Mouse (Mus musculus): Measurements from ENCODE around the gene Zfp952. TPM values are rescaled to one million over a fixed set of nuclear protein-coding genes. Genes with fewer than 3 reads are reported as not detected.

The Zfp952 gene
- polyA plus RNA-seq, 1 experiment from 2014 or later = 25.0 TPM

GRCm38 (mm10) chr17:33032900-33033891, 40.3 kb downstream of the Zfp952 start, which contains the start of gene Zfp763:
Zfp763 (minus strand) TSS chr17:33033402.
- peak; percentile 99 for ATAC-seq (ENCODE audit: low read depth)
- Histone ChIP-seq H3K9ac (replicated peaks; ENCODE audit: low read depth, low read length) (peak within 1 kb of the TSS; percentile 89), H3K4me1 (ENCODE audit: control insufficient read depth, insufficient read depth, low read length) (no peaks in the 10 kb centered on the region), H3K27ac (ENCODE audit: low read depth, low read length) (peak within 1 kb of the TSS; percentile 89), H3K36me3 (ENCODE audit: control insufficient read depth, insufficient read depth, low read length) (no peaks in the 10 kb centered on the region), H3K27me3 (ENCODE audit: control insufficient read depth, insufficient read depth, low read length) (peaks cover 3% of the 10 kb centered on the region; the same call in 1 of the 2 replicates), H3K4me2 (ENCODE audit: low read depth, low read length) (peak within 1 kb of the TSS; percentile 64), H3K9me3 (ENCODE audit: control insufficient read depth, low read length) (no peaks in the 10 kb centered on the region), H3K4me3 (ENCODE audit: low read depth, low read length) (peak within 1 kb of the TSS; percentile 83)
- whole genome bisulfite sequencing = 4% methylated on average over 27 of the region's 27 CpGs

Other genes with a start within 250 kb of the Zfp952 start
- gene Zfp871, start 204.8 kb upstream of the Zfp952 start, polyA plus RNA-seq (2014; fragmentation: Nextera tagmentation; extraction: Ambion mirVana) = 80.4 and 82.9 TPM in 2 replicates
- gene Zfp811, start 183.2 kb upstream of the Zfp952 start, polyA plus RNA-seq (2014; fragmentation: Nextera tagmentation; extraction: Ambion mirVana) = 58.4 and 60.6 TPM in 2 replicates
- 23.1 and 24.6 TPM in 2 replicates for gene Zfp799, start 162.9 kb upstream of the Zfp952 start, polyA plus RNA-seq (2014; fragmentation: Nextera tagmentation; extraction: Ambion mirVana)
- gene Zfp870, start 101.5 kb upstream of the Zfp952 start, polyA plus RNA-seq (2014; fragmentation: Nextera tagmentation; extraction: Ambion mirVana) = 9.5 and 11.7 TPM in 2 replicates
- not detected in 2 replicates for gene Cyp4f14, start 75.8 kb upstream of the Zfp952 start, polyA plus RNA-seq (2014; fragmentation: Nextera tagmentation; extraction: Ambion mirVana)
- 6.9 and 9.4 TPM in 2 replicates for gene Cyp4f13, start 45.7 kb upstream of the Zfp952 start, polyA plus RNA-seq (2014; fragmentation: Nextera tagmentation; extraction: Ambion mirVana)
- 7.3 and 9.5 TPM in 2 replicates for gene Zfp472, start 27.3 kb upstream of the Zfp952 start, polyA plus RNA-seq (2014; fragmentation: Nextera tagmentation; extraction: Ambion mirVana)
- gene Zfp763, start 40.3 kb downstream of the Zfp952 start, polyA plus RNA-seq (2014; fragmentation: Nextera tagmentation; extraction: Ambion mirVana) = 33.6 and 34.4 TPM in 2 replicates
- gene 4921501E09Rik, start 74.9 kb downstream of the Zfp952 start, polyA plus RNA-seq (2014; fragmentation: Nextera tagmentation; extraction: Ambion mirVana) = not detected in 2 replicates
- gene Zfp563, start 96.2 kb downstream of the Zfp952 start, polyA plus RNA-seq (2014; fragmentation: Nextera tagmentation; extraction: Ambion mirVana) = 23.0 and 30.1 TPM in 2 replicates
- gene Morc2b, start 146.6 kb downstream of the Zfp952 start, polyA plus RNA-seq (2014; fragmentation: Nextera tagmentation; extraction: Ambion mirVana) = 0.76 and 0.90 TPM in 2 replicates
- gene Olfr55, start 175.3 kb downstream of the Zfp952 start, polyA plus RNA-seq (2014; fragmentation: Nextera tagmentation; extraction: Ambion mirVana) = 0.12 TPM in 2 replicates
- gene Olfr239, start 198.2 kb downstream of the Zfp952 start, polyA plus RNA-seq (2014; fragmentation: Nextera tagmentation; extraction: Ambion mirVana) = not detected in 2 replicates
- 0.05 and 0.08 TPM in 2 replicates for gene Olfr1564, start 228.6 kb downstream of the Zfp952 start, polyA plus RNA-seq (2014; fragmentation: Nextera tagmentation; extraction: Ambion mirVana)